Mouse (Mus musculus) embryonic fibroblast, embryonic 13.5 days (primary cell): ENCODE results near the gene Gatb. TPM values are rescaled to one million over a fixed set of nuclear protein-coding genes. Genes with fewer than 3 reads are reported as not detected.

Source experiments
- H3K27ac ChIP-seq: 2 replicates; pipeline ENCODE4 v1.5.1; 2012; ENCODE audit warnings: low read length, control low read depth, inconsistent platforms; ENCODE audit not compliant: insufficient read depth
- H3K4me1 ChIP-seq: 2 replicates; pipeline ENCODE4 v1.6.1; 2011; ENCODE audit warnings: low read length; ENCODE audit not compliant: control insufficient read depth, insufficient read depth
- H3K4me3 ChIP-seq: 2 replicates; pipeline ENCODE4 v1.5.1; 2011; ENCODE audit warnings: mild to moderate bottlenecking, control low read depth, low read length; ENCODE audit not compliant: insufficient read depth
- CTCF ChIP-seq: IDR thresholded peaks from 2 replicates; pipeline ENCODE4 v1.5.1; 2011; ENCODE audit warnings: mild to moderate bottlenecking, control low read depth, low read length, moderate library complexity, borderline replicate concordance; ENCODE audit not compliant: insufficient read depth
- POLR2A ChIP-seq: IDR thresholded peaks from 2 replicates; pipeline ENCODE4 v1.6.1; 2011; ENCODE audit warnings: low read depth, mild to moderate bottlenecking, control low read depth, low read length, moderate library complexity
- polyA plus RNA-seq: library from polyadenylated mRNA; stranded (reverse); fragments of >200 nt; gene quantifications from 2 replicates; pipeline ENCODE4 v1.2.4, GENCODE M21; 2011; ENCODE audit warnings: low read depth; ENCODE audit not compliant: missing spikeins, insufficient read length

Gatb gene
- polyA plus RNA-seq, 1 experiment, result 10.8 TPM

DNA sequence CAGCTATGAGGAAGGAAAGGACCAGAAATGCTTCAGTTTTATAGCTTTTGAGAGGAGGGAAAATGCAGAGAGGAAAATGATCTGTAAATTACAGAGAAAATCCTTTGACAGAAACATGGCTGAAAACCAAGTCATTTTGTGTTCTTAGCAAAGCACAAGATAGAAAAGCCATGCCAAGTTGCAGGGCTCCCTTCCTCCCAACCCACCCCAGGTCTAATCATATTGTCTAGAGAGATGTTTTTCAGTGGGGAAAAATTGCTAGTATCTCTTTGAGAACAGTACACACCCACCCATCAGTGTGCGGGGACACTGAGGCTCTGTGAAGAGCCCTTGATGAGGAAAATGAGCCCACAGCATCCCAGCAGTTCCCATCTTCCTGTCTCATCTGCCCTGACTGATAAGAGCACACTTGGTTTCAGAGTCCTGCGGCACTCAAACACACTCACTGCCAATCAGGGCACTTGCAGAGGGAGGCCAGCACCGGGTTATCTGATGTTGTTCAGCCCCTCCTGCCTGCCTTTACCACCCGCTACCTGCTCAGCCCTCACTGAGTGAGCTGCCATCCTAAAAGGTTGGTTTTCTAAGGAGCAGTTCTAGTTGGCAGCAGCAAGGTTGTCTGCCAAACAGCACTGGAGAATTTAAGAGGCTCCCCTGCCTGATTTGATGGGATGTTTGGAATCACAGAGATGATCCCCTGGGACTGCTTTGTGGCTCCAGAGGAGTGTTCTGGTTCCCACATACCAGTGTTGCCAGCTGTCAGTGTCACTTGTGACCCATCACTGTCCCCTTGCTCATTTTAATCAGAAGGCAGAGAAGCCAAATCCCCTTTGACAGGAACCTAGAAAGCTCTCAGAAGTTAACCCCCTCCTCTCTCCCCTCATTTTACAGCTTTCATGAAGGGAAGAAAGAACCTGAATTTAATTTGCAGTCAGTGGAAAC is 79.1 kb downstream of the Gatb start:
- no peak for TF ChIP-seq CTCF
- TF ChIP-seq POLR2A, result no peak
- Histone ChIP-seq H3K4me1 (0 out of 2 replicates have a peak, but pooled peaks cover 3% of the 10 kb centered on the region), H3K4me3 (no peak overlapping the region), H3K27ac (no peak overlapping the region)

DNA sequence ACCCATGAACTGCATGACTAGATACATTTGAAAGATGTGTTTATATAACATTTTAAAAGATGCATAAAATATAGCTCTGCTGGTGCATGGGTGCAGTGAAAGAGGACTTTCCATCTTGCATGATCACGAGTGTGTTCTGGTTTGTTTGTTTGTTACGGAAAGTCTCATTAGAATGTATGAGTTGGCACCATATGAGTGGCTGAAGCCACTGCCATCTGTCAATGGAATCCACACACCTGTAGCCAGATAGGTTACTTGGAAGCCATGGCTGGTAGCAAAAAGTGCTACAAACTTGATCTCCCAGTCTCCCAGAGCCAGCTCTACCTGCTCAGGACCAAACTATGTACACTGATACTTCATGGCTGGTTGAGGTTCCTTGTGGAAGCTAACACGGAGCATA is 81.6 kb downstream of the Gatb start:
- Histone ChIP-seq H3K27ac (no peak overlapping the region), H3K4me1 (0 out of 2 replicates have a peak, but pooled peaks cover 3% of the 10 kb centered on the region)
- TF ChIP-seq CTCF (no peak), POLR2A (no peak)

DNA sequence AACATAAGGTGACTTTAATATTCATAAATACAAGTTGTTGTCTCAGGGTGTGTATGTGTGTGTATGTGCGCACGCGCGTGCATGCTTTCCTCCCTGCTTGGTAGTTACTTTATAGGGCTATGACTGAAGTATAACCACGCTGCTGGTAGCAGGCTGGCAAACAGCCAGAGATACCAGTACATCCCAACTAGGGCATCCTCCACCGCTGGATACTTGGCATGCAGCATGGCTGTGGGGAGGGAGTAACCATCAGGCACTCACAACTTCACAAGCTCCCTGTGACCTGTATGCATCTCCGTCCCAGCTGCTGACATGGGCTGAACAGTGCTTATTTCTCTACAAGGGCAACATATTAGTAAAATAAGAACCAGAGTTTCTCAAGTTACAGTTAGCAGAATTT is 85.8 kb downstream of the Gatb start:
- no peak overlapping the region for H3K27ac ChIP-seq
- H3K4me3 ChIP-seq, result no peak overlapping the region
- H3K4me1 ChIP-seq, result 0 out of 2 replicates have a peak, but pooled peaks cover 3% of the 10 kb centered on the region
- TF ChIP-seq CTCF (no peak), POLR2A (no peak)

More for the DNA sequence above, 81.6 kb downstream of the Gatb start:
- H3K4me3 ChIP-seq, result no peak overlapping the region

DNA sequence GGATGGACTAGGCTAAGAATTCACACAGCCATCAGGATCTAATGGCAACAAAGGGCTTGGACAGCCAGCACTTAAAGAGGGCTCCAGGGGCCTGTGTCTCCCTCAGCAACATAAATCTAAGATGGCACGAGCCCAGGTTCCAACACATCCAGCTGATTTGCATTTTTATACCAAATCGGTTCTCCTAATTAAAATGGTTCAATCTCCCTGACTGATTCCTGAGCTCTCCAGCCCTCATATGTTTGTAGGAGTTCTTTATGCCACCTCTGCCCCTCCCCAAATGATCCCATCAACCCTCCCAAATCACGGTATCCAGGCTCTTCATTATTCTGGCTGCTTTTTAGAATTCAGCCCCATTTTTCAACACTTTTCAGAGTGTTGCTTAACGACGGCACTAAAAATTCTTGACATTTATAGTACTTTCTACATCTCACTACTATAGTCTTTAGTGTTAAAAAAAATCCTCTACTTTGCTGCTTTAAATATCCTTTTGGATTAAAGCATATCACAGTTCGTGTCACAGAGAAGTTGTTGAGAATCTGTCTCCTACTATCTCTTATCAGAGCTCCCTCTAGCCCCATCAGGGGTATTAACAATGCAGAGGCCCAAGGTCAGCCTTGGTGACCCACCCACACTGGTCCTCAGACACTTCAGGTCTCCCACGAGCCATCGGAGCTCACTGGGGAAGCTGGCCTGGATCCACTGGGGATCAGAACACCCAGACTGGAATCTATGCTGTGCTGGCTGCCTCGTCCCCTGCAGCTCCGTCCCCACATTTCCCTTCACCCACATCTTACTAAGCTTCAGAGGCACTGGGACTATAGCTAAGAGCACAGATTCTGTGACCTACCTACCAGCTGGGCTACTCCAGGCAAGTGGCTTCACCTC is 88.3 kb downstream of the Gatb start:
- no peak overlapping the region for H3K4me3 ChIP-seq
- H3K27ac ChIP-seq, result no peak overlapping the region
- H3K4me1 ChIP-seq, result no peaks in the 10 kb centered on the region
- TF ChIP-seq CTCF, result no peak
- TF ChIP-seq POLR2A, result no peak

DNA sequence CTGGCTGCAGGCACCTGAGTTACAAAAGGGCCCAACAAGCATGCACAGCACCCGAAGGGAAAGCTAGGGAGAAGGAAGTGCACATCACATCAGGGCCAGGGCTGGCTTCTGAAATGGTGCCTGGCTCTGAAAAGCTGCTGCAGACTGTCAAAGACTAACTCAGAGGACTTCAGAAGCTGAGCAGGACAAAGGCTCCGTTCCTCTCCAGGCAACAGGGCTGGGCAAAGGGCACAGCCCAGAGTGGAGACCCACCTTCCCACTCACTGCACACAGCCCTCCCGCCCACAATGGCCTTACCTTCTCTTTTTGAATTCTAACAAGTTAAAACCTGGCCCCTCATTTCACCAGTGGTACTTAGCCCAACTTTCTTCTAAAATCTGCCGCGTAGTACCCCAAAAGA is 89.9 kb downstream of the Gatb start:
- Histone ChIP-seq H3K27ac (no peak overlapping the region), H3K4me3 (no peak overlapping the region), H3K4me1 (no peaks in the 10 kb centered on the region)
- TF ChIP-seq CTCF (no peak), POLR2A (no peak)

DNA sequence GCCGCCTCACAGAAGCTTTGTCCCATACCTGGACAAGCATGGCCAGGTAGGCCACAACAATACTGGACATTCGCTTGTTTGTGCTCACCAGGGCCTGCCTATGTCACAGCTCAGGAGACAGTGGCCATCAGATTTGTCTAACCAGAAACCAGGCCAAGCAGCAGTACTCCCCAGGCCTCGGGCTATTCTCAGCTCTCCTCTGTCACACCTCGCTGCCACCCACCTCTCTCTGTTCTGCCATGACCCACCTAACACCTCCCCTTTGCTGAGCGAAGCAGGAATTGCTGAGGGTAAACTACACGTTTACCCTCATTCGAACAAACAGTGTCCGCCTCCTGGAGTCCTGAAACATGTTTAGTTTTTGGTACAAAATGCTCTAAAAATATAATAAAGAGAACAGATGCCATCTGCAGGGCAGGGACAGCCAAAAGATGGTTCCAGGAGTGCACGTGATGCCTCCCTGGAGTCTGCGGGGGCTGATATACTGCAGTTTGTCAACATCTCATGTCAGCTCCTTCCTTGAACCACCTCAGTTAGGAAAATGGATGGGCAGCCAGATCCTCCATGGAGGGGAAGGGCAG is 90.8 kb downstream of the Gatb start:
- Histone ChIP-seq H3K27ac (no peak overlapping the region), H3K4me1 (no peaks in the 10 kb centered on the region), H3K4me3 (no peak overlapping the region)
- no peak for TF ChIP-seq CTCF
- TF ChIP-seq POLR2A, result no peak

DNA sequence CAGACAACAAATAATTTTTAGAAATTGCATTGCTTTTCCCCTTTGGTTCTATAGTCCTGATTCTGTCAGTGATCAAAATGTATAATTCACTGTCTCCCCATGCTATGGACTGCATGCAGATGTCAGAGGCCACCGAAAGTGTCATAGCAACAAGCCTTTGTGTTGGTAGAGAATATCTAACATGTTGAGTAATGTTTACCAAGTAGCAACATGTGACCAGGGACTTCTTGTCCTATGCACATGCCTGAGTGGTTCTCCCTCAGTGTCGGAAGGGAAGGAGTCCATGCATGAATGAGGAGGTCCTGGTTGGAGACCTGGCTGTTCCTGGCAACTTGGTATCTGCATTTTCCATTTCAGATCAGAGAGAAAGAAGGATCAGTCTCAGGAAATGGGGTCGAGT is 92.2 kb downstream of the Gatb start:
- Histone ChIP-seq H3K4me3 (no peak overlapping the region), H3K4me1 (no peaks in the 10 kb centered on the region), H3K27ac (no peak overlapping the region)
- no peak for TF ChIP-seq CTCF
- TF ChIP-seq POLR2A, result no peak

DNA sequence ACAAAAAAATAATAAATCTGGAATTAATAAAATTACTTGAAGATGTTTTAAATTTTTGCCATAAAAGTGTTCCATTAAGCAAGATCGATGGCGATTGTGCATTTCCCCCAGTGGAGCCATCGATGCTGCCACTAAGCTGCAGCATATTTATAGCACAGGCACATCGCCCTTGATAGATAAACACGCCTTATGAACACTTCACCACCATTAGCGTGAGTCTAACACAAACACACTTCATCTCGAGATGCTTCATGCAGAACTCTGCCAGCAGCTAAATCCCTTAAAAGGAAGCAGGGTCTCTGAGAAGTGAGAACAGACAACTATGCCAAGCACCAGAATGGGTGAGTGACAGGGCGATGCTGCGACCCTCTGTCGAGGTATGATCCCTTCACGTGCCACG is 92.8 kb downstream of the Gatb start:
- Histone ChIP-seq H3K27ac (no peak overlapping the region), H3K4me3 (no peak overlapping the region), H3K4me1 (no peaks in the 10 kb centered on the region)
- TF ChIP-seq CTCF (no peak), POLR2A (no peak)

DNA sequence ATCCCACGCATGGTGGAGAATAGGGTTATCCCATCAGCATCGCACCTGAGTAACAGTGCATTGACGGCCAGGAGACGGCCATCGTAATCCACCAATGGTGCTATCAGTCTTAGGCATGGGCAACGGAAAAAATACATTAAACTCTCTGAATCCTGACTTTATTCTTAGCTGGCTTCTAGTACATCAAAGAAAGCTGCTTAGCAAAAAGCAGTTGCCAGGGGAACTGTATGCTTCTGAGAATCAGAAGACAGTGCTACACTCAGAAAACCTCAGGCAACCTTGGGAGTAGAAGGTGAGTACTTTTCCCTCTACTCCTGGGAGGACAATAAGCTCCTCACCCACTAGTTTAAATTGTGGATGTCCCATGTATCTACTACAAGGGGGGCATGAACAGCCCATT is 93.8 kb downstream of the Gatb start:
- H3K4me1 ChIP-seq, result no peaks in the 10 kb centered on the region
- H3K4me3 ChIP-seq, result no peak overlapping the region
- H3K27ac ChIP-seq, result no peak overlapping the region
- TF ChIP-seq CTCF, result no peak
- TF ChIP-seq POLR2A, result no peak

DNA sequence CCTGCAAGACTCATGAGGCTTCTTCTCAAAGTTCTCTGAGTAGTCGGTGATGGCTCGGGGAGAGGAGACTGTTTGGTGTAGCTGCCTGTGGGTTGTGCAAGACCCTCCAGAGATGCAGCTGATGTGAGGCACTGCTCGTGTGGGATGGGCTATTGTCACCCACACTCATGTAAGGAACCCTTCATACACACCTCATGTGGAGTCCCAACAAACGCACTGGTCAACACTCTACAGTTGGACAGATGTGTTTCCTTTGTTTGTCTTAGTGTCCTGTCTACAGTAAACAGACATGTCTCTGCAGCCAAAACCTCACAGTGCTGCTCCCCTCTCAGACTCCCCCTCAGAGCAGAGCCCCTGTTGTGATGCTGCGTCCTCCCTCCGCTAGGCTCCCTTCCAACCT is 95.9 kb downstream of the Gatb start:
- Histone ChIP-seq H3K27ac (no peak overlapping the region), H3K4me3 (no peak overlapping the region), H3K4me1 (no peaks in the 10 kb centered on the region)
- TF ChIP-seq CTCF, result no peak
- no peak for TF ChIP-seq POLR2A
